Mouse (Mus musculus): ENCODE measurements around the gene Fmo3. TPM values are rescaled to one million over a fixed set of nuclear protein-coding genes. Genes with fewer than 3 reads are reported as not detected.

The Fmo3 gene
- under 1 TPM in 1 of 2 experiments, not detected in 1; 0.22 TPM for polyA plus RNA-seq (2017; shearing (Covaris generic))

DNA sequence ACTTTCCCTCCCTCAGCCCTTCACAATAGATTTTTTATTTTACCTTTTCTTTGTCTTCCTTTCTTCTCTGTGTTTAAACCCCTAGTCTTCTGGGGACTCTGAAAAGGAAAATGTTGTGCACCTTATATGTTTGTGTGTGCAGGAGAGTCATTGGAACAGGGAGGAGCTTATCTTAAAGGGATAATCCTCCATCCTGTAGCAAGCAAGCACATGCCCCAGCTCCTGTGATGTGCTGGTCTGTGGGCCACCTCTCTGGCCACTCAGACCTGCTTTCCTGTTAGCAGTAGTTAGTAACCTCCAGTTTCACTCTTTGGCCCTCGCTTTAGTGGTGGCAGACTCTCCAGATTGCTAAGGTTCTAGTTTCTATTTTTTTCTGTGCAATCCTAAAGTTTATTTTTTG, at the start of gene Fmo3:
Fmo3 (minus strand) TSS at position 101 of the 400 bp plus-strand sequence.

DNA sequence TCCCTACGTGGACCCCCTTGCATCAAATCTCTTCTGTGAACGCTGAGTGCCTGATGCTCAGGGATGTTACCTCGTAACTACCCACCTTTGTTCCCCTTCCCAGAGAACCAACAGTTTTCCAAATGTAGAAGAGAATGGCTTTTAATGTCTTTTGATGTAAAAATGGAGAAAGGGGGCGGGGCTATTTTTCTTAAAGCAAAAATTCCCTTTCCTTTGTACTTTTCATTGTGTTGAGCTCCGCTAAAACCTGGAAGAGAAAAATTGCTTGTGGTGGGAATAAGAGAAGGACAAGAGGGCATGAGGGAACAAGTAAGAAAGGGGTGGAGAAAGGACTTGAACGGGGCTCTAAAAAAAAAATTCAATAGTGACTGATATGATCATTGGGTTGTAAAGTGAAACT, 46.9 kb downstream of the Fmo3 start, which contains the start of gene Fmo6:
Fmo6 (minus strand) TSS at position 101 of the 400 bp plus-strand sequence.

Other genes with a start within 250 kb of the Fmo3 start
- 100 to 1,000 TPM; 182 to 202 TPM for gene Prrc2c, start 244.0 kb downstream of the Fmo3 start, polyA plus RNA-seq (2017; shearing (Covaris generic))
- gene Fmo4, start 170.6 kb downstream of the Fmo3 start, polyA plus RNA-seq (2017; shearing (Covaris generic)): under 1 TPM in 1 of 2 experiments, not detected in 1; 0.17 TPM
- gene Fmo1, start 117.9 kb downstream of the Fmo3 start, polyA plus RNA-seq (2017; shearing (Covaris generic)): under 1 TPM in 1 of 2 experiments, not detected in 1; 0.42 TPM
- gene Fmo2, start 85.8 kb downstream of the Fmo3 start, polyA plus RNA-seq (2017; shearing (Covaris generic)): not detected
- gene Fmo6, start 47.0 kb downstream of the Fmo3 start, polyA plus RNA-seq (2017; shearing (Covaris generic)): under 1 TPM in 1 of 2 experiments, not detected in 1; 0.10 TPM
- not detected for gene Mroh9, start 101.1 kb upstream of the Fmo3 start, polyA plus RNA-seq (2017; shearing (Covaris generic))